21 mouse cellular contexts compared by ENCODE assay signal in genomic region chr1:57208415-57208814, GRCm38 (mm10).
"Had no signal": no experiment of that assay in that cellular context is flagged by ENCODE, and none has a peak within 500 bp of the region (broad histone marks: within the 10 kb centered on the region; RNA-seq: fewer than 3 reads in every experiment).

No protein-coding gene starts in this region.

- ATAC-seq: lung, postnatal 0 days; midbrain, embryonic 16.5 days had no signal

- H3K36me3 ChIP-seq: lung, embryonic 15.5 days; midbrain, embryonic 10.5 days; midbrain, embryonic 12.5 days; neural tube, embryonic 13.5 days; neural tube, embryonic 15.5 days had no signal

- DNase-seq: lung, adult 2 months; lung, postnatal 14 days; lung, postnatal 36 days; midbrain, embryonic 14.5 days; retina, postnatal 1 day; right cerebral cortex, adult 18-20 months; right cerebral cortex, postnatal 25 days; right cerebral cortex, postnatal 4 days; spleen, adult 18-20 months; thymus, adult 18-20 months; thymus, postnatal 14 days; thymus, postnatal 36 days had no signal

- H3K27ac ChIP-seq: lung, embryonic 15.5 days; macrophage; midbrain, embryonic 10.5 days; midbrain, embryonic 12.5 days; neural tube, embryonic 13.5 days; neural tube, embryonic 15.5 days had no signal

- H3K9me3 ChIP-seq: lung, embryonic 15.5 days; midbrain, embryonic 10.5 days; midbrain, embryonic 12.5 days; neural tube, embryonic 13.5 days; neural tube, embryonic 15.5 days had no signal

- H3K9ac ChIP-seq: lung, embryonic 15.5 days; midbrain, embryonic 12.5 days; neural tube, embryonic 13.5 days; neural tube, embryonic 15.5 days had no signal

- H3K4me2 ChIP-seq: lung, embryonic 15.5 days; midbrain, embryonic 12.5 days; neural tube, embryonic 13.5 days; neural tube, embryonic 15.5 days had no signal

- H3K4me3 ChIP-seq: lung, embryonic 15.5 days; midbrain, embryonic 10.5 days; midbrain, embryonic 12.5 days; myocyte; neural tube, embryonic 13.5 days; neural tube, embryonic 15.5 days had no signal
